Mouse (Mus musculus) CD4-positive, CD25-positive, alpha-beta regulatory T cell, adult 4 months (primary cell): ENCODE data around the gene Pla2g4e. TPM values are rescaled to one million over a fixed set of nuclear protein-coding genes. Genes with fewer than 3 reads are reported as not detected.
"Not testable (repeated sequence)": the region's sequence is repeated elsewhere in the genome, so short reads cannot be mapped to it uniquely, and the experiment has no call there.

Experiments used
- ATAC-seq: one replicate; pipeline ENCODE4 v1.8.0; 2017
- polyA plus RNA-seq, 2 experiments: library from polyadenylated mRNA; unstranded; fragments of 100-300 nt; shearing (Covaris generic); gene quantifications; one replicate each; pipeline ENCODE4 v1.2.1; 2017

Pla2g4e gene
- not detected for polyA plus RNA-seq

GRCm38 (mm10) chr2:120244679-120245420 is at the start of gene Pla2g4e:
Gene Pla2g4e, minus strand, starts transcription at chr2:120245335.
- ATAC-seq: no peak

DNA sequence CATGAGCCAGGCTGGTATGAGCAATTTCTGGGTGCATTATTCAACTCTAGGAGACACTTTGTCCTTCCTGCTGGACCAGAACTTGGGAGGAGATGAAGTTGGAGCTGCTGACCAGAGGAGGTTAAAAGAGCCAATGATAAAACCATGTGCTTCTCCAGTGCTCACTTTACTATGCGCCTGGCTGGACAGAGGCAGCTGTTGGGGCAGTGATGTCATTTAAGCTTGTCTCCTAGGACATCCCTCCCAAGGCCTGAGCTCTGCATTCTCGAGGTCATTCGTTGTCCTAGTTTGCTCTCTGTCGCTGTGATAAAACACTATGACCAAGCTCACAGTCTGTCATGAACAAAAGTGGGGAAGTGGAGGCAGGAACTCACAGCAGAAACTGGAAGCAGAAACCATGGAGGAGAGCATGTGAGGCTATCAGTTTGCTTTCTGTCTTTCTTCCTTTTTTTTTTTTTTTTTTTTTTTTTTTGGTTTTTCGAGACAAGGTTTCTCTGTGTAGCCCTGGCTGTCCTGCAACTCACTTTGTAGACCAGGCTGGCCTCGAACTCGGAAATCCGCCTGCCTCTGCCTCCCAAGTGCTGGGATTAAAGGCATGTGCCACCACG is 46.4 kb upstream of the Pla2g4e start:
- ATAC-seq: no peak

DNA sequence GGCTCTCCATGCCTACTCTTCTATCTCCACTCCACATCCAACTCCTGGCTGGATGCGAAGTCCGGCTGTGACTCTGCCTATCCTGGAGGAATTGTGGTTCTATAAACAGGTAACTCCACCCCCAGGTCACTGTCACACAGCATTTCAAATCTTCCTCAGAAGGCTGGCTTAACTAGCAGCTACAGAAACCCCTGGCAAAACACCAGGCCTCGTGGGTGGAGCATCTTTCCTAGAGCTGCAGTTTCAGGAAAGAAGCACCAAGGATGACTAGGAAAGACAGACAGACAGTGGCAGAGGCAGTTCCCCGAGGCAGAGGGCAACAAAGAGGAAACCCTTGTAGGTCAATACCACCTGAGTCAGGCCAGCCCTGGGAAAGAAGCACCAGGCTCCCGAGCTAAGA is 43.9 kb upstream of the Pla2g4e start, which contains the start of gene Pla2g4d:
TSS of gene Pla2g4d (minus strand) at position 203 of the 400 bp plus-strand sequence.
- ATAC-seq: no peak

- ATAC-seq: no peak
Observed at GRCm38 (mm10) chr2:120288401-120288800, 43.3 kb upstream of the Pla2g4e start.

- no peak for ATAC-seq
Observed at GRCm38 (mm10) chr2:120285639-120286038, 40.5 kb upstream of the Pla2g4e start.

GRCm38 (mm10) chr2:120284705-120285104 is 39.6 kb upstream of the Pla2g4e start:
- ATAC-seq: no peak

DNA sequence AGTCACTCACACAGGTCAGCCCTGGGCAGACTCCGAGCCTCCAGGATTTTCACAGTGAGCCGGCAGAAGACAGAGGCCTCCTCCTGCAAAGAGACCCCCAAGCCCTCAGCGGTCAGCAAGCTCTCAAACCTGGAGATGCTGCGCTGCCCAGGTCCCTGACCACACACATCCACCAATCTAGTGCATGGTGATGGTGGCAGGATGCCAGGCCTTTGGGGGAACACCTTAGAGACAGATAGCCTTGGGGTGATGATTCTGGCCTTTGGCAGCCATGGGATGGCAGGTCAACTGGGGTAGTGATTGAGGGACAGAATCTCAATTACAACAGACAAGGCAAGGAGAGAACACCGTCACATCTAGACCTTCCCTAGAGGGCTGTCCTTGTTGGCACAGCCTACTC is 39.0 kb upstream of the Pla2g4e start:
- ATAC-seq: no peak

DNA sequence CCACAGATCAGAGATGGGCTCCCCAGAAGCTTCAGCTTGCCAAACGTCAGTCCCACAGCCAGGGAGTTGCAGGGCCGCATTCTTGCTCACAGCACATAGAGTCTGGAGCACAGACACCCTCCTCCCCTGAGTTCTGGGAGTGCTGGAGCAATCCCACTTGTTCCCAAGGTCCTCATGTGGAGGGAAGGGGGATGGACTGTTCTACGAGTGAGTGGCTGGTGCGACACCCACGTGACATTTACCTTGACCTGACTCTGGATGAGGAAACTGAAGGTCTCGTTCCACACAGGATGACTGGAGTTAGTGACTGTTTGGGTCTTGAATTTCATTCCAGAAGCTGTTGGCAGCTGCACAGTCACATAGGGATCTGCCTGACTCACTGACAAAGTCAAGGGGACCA is 38.4 kb upstream of the Pla2g4e start:
- ATAC-seq: no peak

GRCm38 (mm10) chr2:120281221-120281620 is 36.1 kb upstream of the Pla2g4e start:
- ATAC-seq: no peak

DNA sequence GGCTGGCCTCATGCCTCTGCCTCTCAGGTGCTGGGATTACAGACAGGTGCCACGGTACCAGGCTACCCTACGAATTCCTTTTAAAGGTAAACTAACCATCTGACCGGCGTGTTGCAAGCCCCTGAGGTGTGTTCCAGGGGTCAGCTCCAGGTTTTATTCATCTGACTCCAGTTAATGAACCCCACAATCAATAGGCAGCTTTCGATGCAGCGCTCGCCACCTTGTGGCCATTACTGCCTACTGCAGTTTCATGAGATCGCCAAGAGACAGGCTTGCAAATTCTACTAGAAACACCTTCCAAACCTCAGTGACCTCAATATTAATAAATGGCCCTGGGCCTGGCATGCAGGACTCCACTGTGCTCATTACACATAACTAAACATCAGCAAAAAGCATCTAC is 34.8 kb upstream of the Pla2g4e start:
- no peak for ATAC-seq

- ATAC-seq: no peak
Observed at GRCm38 (mm10) chr2:120276951-120277350, 31.8 kb upstream of the Pla2g4e start.

GRCm38 (mm10) chr2:120268635-120269034 is 23.5 kb upstream of the Pla2g4e start:
- no peak for ATAC-seq

- no peak for ATAC-seq
Observed at GRCm38 (mm10) chr2:120265523-120265922, 20.4 kb upstream of the Pla2g4e start.

GRCm38 (mm10) chr2:120264858-120265257 is 19.7 kb upstream of the Pla2g4e start:
- no peak for ATAC-seq

DNA sequence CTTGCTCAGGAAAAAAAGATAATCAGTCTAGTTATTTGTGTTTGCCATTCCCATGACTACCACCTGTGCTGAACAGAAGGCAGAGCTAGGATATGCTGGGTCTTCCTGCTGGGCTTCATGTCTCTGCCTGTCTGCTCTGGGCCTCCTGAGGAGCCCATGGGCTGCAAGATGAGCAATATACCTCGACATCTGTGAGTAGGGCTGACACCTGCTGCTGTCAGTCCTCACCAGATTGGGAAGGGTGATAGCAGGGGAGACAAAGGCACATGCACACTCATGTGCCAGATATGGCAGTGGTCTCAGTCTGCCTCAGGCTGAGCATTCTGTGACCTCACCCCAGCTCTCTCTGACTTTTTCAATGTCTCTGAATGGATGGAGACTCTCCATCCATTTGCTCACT is 17.7 kb upstream of the Pla2g4e start:
- no peak for ATAC-seq

DNA sequence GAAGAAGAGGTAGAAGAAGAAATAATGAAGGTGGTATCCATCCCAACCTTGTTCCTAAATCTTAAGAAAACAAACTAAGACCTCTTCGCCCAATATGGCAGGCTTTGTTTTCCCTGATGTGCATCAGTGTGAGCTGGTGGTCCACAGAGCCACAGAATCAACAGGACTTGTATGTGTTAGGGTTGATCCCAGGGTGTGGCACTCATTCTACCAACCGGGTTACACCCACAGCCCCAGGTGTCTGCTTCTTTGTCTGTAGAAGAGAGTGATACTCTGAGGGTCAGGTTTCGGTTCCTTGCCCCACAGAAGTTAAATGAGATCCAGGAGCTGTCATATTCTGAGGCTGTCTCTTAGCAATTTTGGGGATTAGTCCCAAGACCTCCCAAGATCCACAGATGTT is 16.2 kb upstream of the Pla2g4e start:
- ATAC-seq: no peak

GRCm38 (mm10) chr2:120256259-120256658 is 11.1 kb upstream of the Pla2g4e start:
- no peak for ATAC-seq

DNA sequence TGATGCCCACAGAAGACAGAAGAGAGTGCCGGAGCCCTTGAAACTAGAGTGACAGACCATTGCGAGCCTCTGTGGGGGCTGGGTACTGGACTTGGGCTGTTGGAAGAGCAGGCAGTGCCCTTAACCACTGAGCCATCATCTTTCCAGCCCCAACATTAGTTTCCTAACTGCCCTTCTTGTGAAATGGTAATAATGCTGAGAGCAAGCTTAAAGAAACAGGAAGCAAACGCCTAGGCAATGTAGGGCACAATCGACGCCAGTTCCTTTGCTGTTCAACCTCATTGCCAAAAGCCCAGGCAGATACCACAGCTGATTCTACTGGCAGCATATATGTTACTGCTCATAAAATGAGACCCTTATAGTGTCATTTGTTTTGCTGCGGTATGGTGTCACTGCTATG is 7.5 kb upstream of the Pla2g4e start:
- no peak for ATAC-seq

GRCm38 (mm10) chr2:120245421-120246016 is 384 bp upstream of the Pla2g4e start:
- ATAC-seq: no peak

GRCm38 (mm10) chr2:120243995-120244394 is 1.1 kb downstream of the Pla2g4e start:
- no peak for ATAC-seq

- ATAC-seq: no peak
Observed at GRCm38 (mm10) chr2:120242791-120243467, 2.2 kb downstream of the Pla2g4e start.

GRCm38 (mm10) chr2:120238733-120239132 is 6.4 kb downstream of the Pla2g4e start:
- ATAC-seq: not testable (repeated sequence)

GRCm38 (mm10) chr2:120237784-120238183 is 7.4 kb downstream of the Pla2g4e start:
- no peak for ATAC-seq
